Mouse (Mus musculus) left cerebral cortex, adult 18-20 months (tissue): ENCODE results near the gene Slc19a1. TPM values are rescaled to one million over a fixed set of nuclear protein-coding genes. Genes with fewer than 3 reads are reported as not detected.
A peak's percentile ranks its signal among the peaks of the same experiment; 100 is the strongest.

ENCODE experiments used
- DNase-seq, 2 experiments: peaks; one replicate each; pipeline ENCODE4 v3.0.0; 2021 to 2022; ENCODE audit warnings: low spot score in 2 of 2, mixed read lengths in 1 of 2
- total RNA-seq, 2 experiments: library from RNA; stranded (reverse); gene quantifications; 2 replicates each; pipeline ENCODE4 v1.2.3; 2021

Gene Slc19a1
- total RNA-seq, 2 experiments from 2014 or later, result 23.9 to 26.1 TPM

DNA sequence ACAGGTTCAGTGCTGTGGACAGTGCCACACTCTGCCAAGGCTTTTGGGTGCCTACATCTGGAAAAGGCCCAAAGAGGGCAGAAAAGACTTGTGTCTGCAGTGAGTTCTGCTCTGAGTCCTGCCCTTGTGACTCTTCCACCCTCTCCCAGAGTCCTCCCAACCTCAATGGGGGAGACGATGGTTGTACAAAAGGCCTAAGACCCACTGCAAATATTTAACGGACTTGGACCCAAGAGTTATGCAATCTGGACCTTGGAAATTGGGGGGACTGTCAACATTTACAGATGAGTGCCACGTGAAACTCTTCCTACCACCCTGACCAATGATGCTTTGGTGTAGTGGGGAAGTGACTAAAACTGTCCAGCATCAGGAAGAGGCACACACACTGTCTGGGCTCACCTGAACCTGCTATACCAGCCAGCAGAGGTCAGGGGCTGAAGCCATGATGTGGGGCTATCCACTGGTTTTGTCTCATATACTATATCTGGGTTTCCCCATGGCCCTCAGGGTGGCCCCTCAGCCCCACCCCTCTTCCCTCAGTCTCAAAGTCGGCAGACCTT is 59.6 kb downstream of the Slc19a1 start:
- no peak for DNase-seq

- peak; percentile 47 to 49 for DNase-seq
These were observed 61.8 kb downstream of the Slc19a1 start for GRCm38 (mm10) chr10:77093817-77094216.

GRCm38 (mm10) chr10:77095666-77096065 is 63.6 kb downstream of the Slc19a1 start:
- DNase-seq, result no peak

GRCm38 (mm10) chr10:77097006-77097889 is 65.2 kb downstream of the Slc19a1 start:
- no peak for DNase-seq

GRCm38 (mm10) chr10:77097890-77098200 is 65.8 kb downstream of the Slc19a1 start:
- no peak for DNase-seq

GRCm38 (mm10) chr10:77098619-77099018 is 66.6 kb downstream of the Slc19a1 start:
- DNase-seq, result no peak

DNA sequence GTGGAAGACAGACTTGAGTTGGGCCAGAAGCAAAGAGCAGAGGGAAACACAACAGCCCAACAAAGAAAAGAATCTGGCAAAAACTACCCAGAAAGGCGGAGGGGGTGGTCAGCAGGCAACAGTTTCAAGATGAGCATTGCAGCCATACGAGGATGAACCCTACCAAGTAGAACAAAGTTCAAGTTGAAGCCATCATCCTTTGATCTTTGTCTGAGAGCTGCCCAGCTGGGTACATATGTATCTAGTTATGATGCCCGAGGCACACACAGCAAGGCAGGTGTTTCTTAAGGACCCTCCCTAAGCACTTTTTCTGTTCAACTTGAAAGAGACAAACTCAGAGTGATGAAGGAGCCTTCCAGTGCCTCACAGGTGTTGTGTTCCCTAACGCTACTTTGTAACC is 67.7 kb downstream of the Slc19a1 start:
- no peak for DNase-seq

GRCm38 (mm10) chr10:77103689-77104088 is 71.6 kb downstream of the Slc19a1 start:
- DNase-seq, result no peak

DNA sequence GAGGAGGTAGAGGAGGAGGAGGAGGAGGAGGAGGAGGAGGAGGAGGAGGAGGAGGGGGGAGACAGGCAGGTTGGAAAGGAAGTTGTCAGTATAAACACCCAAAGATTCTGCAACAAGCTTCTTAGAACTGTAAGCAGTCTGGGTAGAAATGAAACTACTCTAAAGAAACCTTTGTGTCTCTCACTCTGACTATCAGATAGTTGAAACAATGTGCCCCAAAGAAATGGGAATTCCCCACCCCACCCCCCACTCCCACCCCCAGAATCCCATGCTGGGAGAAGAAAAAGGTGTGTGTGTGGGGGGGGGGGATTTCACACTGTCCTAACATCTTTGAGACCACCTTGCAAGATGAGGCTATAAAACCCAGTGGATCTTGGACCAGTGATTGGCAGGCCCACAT is 72.3 kb downstream of the Slc19a1 start:
- DNase-seq, result no peak

DNA sequence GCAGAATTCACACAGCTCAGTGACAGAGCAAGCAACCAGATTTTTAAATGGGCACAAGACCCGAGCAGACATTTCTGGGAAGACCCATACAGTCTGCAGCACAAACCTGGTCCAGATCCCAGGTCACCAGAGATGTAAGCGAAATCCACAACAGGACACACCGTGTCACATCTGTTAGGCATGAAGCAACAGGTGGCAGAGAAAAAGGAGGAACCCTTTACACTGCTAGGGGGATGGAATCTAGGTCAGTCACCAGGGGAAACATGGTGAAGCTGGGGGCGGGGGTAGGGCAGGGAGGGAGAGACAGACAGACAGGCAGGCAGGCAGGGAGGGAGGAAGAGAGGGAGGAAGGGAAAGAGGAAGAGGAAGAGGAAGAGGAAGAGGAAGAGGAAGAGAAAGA is 76.1 kb downstream of the Slc19a1 start:
- no peak for DNase-seq

- no peak for DNase-seq
These were observed 78.0 kb downstream of the Slc19a1 start for GRCm38 (mm10) chr10:77110010-77110409.

Other genes with a start within 250 kb of the Slc19a1 start
- gene Pcbp3, start 70.4 kb upstream of the Slc19a1 start, total RNA-seq, result 10 to 100 TPM; 60.0 to 65.1 TPM
- gene Col18a1, start 134.3 kb downstream of the Slc19a1 start, total RNA-seq, result 1 to 10 TPM; 4.4 to 4.5 TPM
- 10 to 100 TPM; 33.4 to 37.9 TPM for gene Pofut2, start 227.0 kb downstream of the Slc19a1 start, total RNA-seq